Mouse (Mus musculus) small intestine, adult 2 months (tissue): ENCODE results near the gene Prickle2.

Experiments
- CTCF ChIP-seq: fragments of 200-500 bp; IDR thresholded peaks from 2 replicates; pipeline ENCODE4 v1.5.1; 2012; ENCODE audit warnings: low read depth, mild to moderate bottlenecking, control low read depth, inconsistent platforms, low read length, moderate library complexity, mixed read lengths; ENCODE audit not compliant: insufficient replicate concordance, insufficient read length; ENCODE audit errors: extremely low read depth
- POLR2A ChIP-seq: fragments of 200-500 bp; IDR thresholded peaks from 2 replicates; pipeline ENCODE4 v1.6.1; 2012; ENCODE audit warnings: low read depth, mild to moderate bottlenecking, control low read depth, inconsistent platforms, low read length, moderate library complexity

DNA sequence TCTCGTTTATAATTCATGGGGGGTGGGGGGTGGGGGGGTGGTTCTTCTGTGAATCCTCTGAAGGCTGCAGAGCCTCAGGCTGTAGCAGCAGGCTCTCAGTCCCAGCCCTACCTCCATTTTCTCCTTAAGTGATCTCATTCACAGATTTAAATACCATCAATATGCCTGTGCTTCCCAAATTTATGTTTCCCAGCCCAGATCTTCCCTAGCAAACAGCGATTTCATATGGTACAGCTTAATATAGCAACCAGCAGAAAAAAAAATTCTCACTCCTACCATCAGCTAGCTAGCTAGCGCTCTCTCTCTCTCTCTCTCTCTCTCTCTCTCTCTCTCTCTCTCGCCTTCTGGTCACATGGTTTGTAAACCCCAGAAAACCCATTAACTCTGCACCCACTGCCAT is 42.5 kb downstream of the Prickle2 start:
- TF ChIP-seq POLR2A (no peak), CTCF (no peak)
